Mouse (Mus musculus): Measurements from ENCODE around the gene Rhbdf1. TPM values are rescaled to one million over a fixed set of nuclear protein-coding genes. Genes with fewer than 3 reads are reported as not detected.

Rhbdf1 gene
- polyA plus RNA-seq, 1 experiment, result 45.9 TPM

DNA sequence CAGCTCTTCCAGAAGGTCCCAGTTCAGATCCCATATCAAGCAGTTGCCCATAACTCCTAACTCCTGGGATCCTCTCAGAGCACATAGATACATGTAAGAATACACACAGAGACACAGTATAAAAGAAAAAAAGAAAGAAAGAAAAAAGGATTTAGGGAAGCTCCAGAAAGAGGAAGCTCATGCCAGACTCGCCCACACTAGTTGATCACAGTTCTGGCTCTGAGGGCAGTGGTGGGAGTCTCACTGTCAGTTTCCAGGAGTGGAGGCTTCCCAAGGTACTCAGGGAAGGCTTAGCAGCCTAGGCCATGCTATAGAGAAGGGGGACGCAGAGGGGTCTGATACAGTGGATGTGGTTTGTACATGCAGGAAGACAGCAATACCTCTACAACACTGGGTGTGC lies 9.0 kb upstream of the Rhbdf1 start:
- Histone ChIP-seq H3K4me1 (ENCODE audit: control insufficient read depth, insufficient read depth, low read length) (no peaks in the 10 kb centered on the region), H3K27ac (ENCODE audit: insufficient read depth, low read length) (no peak overlapping the region)
- TF ChIP-seq POLR2A (IDR thresholded peaks at IDR 0.05; ENCODE audit: low read depth, low read length), result no peak
- no peak for TF ChIP-seq CTCF (IDR thresholded peaks at IDR 0.05; ENCODE audit: borderline replicate concordance, insufficient read depth, low read length)

GRCm38 (mm10) chr11:32230220-32230619 lies 8.1 kb upstream of the Rhbdf1 start:
- Histone ChIP-seq H3K27ac (ENCODE audit: insufficient read depth, low read length) (no peak overlapping the region), H3K4me3 (ENCODE audit: insufficient read depth, low read length) (no peak overlapping the region), H3K4me1 (ENCODE audit: control insufficient read depth, insufficient read depth, low read length) (peaks cover 7% of the 10 kb centered on the region)
- TF ChIP-seq CTCF (IDR thresholded peaks at IDR 0.05; ENCODE audit: borderline replicate concordance, insufficient read depth, low read length) (no peak), POLR2A (IDR thresholded peaks at IDR 0.05; ENCODE audit: low read depth, low read length) (no peak)

More for the DNA sequence above, 9.0 kb upstream of the Rhbdf1 start:
- no peak overlapping the region for H3K4me3 ChIP-seq (ENCODE audit: insufficient read depth, low read length)

DNA sequence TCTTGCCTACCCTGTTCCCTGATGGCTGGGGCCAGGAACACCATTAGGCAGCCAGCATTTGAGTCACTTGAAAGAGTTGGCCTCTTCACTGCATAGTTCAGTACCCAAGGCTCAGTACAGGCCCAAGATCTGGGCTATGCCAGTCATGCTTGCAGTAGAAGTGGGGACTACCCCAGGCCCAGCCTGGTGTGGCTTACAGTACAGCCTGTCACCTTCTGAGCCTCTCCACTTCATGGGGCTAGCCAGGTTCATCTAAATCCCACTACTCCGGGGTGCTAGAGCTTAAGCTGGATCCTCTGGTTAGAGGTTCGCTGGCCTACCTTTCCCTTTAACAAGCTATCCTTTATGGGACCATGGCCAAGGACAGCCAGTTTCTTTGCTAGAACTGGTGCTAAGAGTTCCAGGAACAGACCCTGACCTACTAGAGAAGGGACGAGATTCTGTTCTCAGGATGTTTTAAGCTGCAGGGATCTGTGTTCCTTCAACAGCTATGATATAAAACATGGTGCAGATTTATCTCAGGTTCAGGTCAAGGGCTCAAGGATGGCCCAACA lies 6.3 kb upstream of the Rhbdf1 start:
- Histone ChIP-seq H3K4me1 (ENCODE audit: control insufficient read depth, insufficient read depth, low read length) (peaks cover 10% of the 10 kb centered on the region), H3K4me3 (ENCODE audit: insufficient read depth, low read length) (no peak overlapping the region), H3K27ac (ENCODE audit: insufficient read depth, low read length) (no peak overlapping the region)
- no peak for TF ChIP-seq POLR2A (IDR thresholded peaks at IDR 0.05; ENCODE audit: low read depth, low read length)
- TF ChIP-seq CTCF (IDR thresholded peaks at IDR 0.05; ENCODE audit: borderline replicate concordance, insufficient read depth, low read length), result no peak

DNA sequence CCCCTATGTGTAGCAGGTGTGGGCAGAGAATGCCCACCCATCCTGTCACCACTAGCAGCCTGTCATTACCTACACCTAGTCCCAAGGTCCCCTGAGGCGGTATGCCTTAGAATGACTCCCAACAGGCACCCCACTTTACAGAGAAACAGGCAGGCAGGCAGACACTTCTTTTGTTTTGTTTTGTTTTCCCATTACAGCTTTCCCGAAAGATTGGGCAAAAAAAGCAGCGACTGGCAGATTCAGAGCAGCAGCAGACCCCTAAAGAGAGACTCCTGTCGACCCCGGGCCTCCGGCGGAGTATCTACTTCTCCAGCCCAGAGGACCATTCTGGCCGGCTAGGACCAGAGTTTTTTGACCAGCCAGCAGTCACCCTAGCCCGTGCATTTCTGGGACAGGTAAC lies 5.5 kb upstream of the Rhbdf1 start:
- H3K27ac ChIP-seq (ENCODE audit: insufficient read depth, low read length), result no peak overlapping the region
- no peak overlapping the region for H3K4me3 ChIP-seq (ENCODE audit: insufficient read depth, low read length)
- TF ChIP-seq POLR2A (IDR thresholded peaks at IDR 0.05; ENCODE audit: low read depth, low read length), result no peak
- TF ChIP-seq CTCF (IDR thresholded peaks at IDR 0.05; ENCODE audit: borderline replicate concordance, insufficient read depth, low read length), result no peak
- peaks cover 14% of the 10 kb centered on the region for H3K4me1 ChIP-seq (ENCODE audit: control insufficient read depth, insufficient read depth, low read length)

- TF ChIP-seq CTCF (IDR thresholded peaks at IDR 0.05; ENCODE audit: borderline replicate concordance, insufficient read depth, low read length) (no peak), POLR2A (IDR thresholded peaks at IDR 0.05; ENCODE audit: low read depth, low read length) (peak; percentile 44)
- Histone ChIP-seq H3K27ac (ENCODE audit: insufficient read depth, low read length) (peak overlapping the region; percentile 89; the same call in 1 of the 2 replicates), H3K4me1 (ENCODE audit: control insufficient read depth, insufficient read depth, low read length) (peaks cover 17% of the 10 kb centered on the region), H3K4me3 (ENCODE audit: insufficient read depth, low read length) (peak overlapping the region; percentile 76)
Measured at GRCm38 (mm10) chr11:32227041-32227440, 4.9 kb upstream of the Rhbdf1 start.

DNA sequence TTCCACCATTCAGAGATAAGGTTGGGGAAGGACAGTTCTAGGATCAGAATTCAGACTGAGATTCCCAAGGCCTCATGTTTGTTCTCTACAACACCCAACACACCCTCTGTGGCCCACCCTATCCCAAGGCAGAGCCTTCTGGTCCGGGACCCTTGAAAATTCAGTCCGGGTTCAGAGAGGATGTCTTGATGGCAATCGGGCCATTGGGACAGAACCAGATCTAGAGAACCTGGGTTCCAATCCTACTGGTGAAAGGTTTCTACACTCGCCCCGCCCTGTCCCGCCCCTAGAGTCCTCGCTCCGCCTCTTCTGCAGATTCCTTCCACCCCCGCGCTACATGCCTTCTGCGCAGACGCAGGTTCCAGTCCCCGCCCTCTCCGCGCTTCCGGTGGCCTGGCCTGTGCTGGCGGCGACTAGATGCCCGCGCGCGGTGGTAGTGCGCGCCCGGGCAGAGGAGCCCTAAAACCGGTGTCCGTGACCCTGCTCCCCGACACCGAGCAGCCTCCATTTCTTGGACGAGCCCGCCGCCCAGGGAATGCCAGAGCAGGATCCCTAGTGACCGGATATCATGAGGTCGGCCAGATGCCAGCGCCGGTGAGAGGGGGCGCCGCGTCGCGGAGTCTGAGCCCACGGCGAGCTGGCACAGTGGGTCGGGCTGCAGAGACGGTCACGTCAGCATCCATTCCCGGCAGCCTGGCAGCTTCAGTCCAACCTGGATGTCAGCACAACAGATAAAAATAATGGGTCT lies 4.2 kb upstream of the Rhbdf1 start, which contains the start of gene Mpg:
Mpg (plus strand) TSS at position 382 of the 748 bp plus-strand sequence.
- H3K4me3 ChIP-seq (ENCODE audit: insufficient read depth, low read length), result peak within 1 kb of the TSS; percentile 76
- TF ChIP-seq POLR2A (IDR thresholded peaks at IDR 0.05; ENCODE audit: low read depth, low read length), result peak; percentile 96
- no peak for TF ChIP-seq CTCF (IDR thresholded peaks at IDR 0.05; ENCODE audit: borderline replicate concordance, insufficient read depth, low read length)
- H3K27ac ChIP-seq (ENCODE audit: insufficient read depth, low read length), result peak within 1 kb of the TSS; percentile 91
- H3K4me1 ChIP-seq (ENCODE audit: control insufficient read depth, insufficient read depth, low read length), result peaks cover 17% of the 10 kb centered on the region

DNA sequence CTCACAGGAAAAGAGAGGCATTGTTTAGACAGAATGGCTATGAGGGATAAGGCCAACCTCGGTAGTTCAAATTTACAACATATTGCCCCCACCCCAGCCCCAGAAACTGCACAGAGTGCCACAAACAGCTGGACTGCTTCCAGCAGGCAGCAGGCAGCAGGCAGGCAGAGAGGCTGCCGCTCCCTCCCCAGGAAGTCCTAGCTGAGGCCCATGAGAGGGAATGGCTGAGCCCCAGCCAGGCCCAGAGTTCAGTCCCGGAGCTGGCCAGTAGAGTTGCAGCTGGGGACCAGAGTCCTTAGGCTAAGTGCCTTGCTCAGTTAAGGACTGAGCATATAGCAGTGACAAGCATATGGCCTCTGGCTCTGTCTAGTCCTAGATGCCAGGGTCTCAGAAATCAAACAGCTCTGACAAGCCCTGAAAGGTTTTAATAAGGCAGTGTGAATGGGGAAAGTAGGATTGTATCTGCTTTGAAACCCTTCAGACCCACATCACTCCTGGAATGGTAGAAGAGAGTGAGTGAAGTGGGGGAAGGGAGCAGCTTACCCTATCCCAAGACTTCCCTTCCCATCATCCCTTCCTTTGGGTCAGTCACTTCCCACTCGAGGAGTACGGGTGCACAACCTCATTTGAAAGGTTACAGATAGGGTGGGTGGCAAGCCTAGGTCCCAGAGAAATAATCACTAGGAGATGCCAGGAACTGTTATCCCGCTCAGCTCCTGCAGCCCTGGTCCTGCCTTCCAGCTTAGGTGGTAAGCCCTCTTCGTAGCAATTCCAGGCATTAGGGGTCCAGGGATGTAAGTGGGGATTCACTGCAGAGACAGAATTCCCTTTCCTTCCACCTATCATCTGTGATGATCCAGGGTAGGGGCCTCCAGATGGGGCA lies 3.4 kb upstream of the Rhbdf1 start:
- peaks cover 17% of the 10 kb centered on the region for H3K4me1 ChIP-seq (ENCODE audit: control insufficient read depth, insufficient read depth, low read length)
- TF ChIP-seq POLR2A (IDR thresholded peaks at IDR 0.05; ENCODE audit: low read depth, low read length) (no peak; the same call in 1 of the 2 replicates), CTCF (IDR thresholded peaks at IDR 0.05; ENCODE audit: borderline replicate concordance, insufficient read depth, low read length) (no peak)
- no peak overlapping the region for H3K4me3 ChIP-seq (ENCODE audit: insufficient read depth, low read length)

DNA sequence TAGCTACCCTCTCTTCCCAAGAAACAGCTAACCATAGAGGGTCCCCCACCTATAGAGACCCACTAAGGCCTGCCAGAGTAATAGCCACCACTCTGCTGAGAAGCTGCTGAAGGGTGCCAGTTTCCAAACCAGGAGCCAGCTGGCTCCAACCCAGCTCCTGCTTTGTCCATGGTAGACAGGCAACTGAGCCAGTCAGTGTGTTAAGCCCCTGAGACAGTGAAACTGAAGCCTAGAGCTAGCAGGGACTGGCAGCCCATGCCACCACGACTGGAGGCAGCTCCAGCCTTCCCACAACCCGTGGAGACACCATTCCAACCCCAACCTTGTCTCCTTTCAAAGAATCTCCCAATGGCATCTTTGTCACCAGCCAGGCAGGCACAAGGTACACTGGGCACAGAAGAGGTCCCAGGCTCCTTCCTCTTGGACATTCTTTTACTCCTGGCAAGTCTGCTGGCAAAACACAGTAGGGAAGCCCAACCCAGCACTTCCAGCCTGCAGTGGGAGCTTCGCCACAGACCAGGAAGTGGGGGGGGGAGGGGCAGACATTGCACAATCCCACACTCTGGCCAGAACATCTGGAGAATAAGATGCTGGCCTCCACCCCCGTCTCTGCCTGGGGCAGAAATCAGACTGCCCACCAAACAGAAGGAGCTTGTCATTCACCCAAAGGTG lies 2.5 kb upstream of the Rhbdf1 start:
- Histone ChIP-seq H3K27ac (ENCODE audit: insufficient read depth, low read length) (peak overlapping the region; percentile 91), H3K4me3 (ENCODE audit: insufficient read depth, low read length) (no peak overlapping the region), H3K4me1 (ENCODE audit: control insufficient read depth, insufficient read depth, low read length) (peaks cover 17% of the 10 kb centered on the region)
- TF ChIP-seq POLR2A (IDR thresholded peaks at IDR 0.05; ENCODE audit: low read depth, low read length) (no peak), CTCF (IDR thresholded peaks at IDR 0.05; ENCODE audit: borderline replicate concordance, insufficient read depth, low read length) (no peak)

More for the DNA sequence above, 3.4 kb upstream of the Rhbdf1 start:
- H3K27ac ChIP-seq (ENCODE audit: insufficient read depth, low read length), result peak overlapping the region; percentile 91

Data from embryonic fibroblast, embryonic 13.5 days (primary cell).